Mouse (Mus musculus): ENCODE measurements around the gene Fus. TPM values are rescaled to one million over a fixed set of nuclear protein-coding genes. Genes with fewer than 3 reads are reported as not detected.
A peak's percentile ranks its signal among the peaks of the same experiment; 100 is the strongest.

Fus gene
- total RNA-seq (2021): 100 to 1,000 TPM; 139 to 171 TPM

GRCm38 (mm10) chr7:127967004-127967921 is at the start of gene Fus:
TSS of gene Fus (plus strand) at chr7:127967457.
- DNase-seq (ENCODE audit: low spot score): peak; percentile 91
- intact Hi-C loops (cut with DNase I): no loop called here

DNA sequence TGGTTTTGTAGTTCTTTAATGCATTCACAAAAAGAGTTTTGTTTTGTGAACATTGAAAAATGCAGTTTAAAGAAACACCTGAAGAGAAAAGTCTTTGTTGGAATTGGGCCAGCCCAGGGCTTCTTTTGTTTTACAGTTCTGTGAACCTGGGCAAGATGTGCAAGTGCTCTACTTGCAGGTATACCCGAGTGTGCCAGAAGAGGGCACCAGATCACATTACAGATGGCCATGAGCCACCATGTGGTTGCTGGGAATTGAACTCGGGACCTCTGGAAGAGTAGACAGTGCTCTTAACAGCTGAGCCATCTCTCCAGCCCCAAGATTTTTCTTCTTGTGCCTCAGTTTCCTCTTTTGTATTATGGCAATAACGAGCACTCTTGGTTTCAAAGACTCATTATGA is 49.1 kb upstream of the Fus start:
- intact Hi-C loops (cut with DNase I): no loop called here
- no peak for DNase-seq (ENCODE audit: low spot score)

DNA sequence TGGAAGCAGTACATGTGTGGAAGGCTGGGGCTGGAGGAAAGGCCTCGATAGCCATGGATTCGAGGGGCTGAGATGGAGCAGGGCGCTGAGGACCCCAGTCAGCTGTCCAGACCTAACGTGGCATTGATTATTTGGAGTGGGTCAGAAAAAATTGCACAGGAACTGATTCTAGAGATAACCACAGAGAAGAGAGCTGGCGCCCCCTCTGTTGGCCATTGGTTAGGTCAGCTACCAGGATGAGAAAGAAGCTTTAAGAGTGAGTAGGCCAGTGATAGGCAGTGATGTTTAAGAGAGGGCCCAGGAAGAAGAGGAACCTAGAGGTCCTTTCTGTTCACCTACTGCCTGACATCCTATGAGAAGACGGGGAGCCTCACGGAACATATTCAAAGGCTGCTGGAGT is 48.0 kb upstream of the Fus start:
- DNase-seq (ENCODE audit: low spot score): no peak
- intact Hi-C loops (cut with DNase I): no loop called here

- no peak for DNase-seq (ENCODE audit: low spot score)
- intact Hi-C loops (cut with DNase I): no loop called here
Measured at GRCm38 (mm10) chr7:127921516-127921915, 45.7 kb upstream of the Fus start.

GRCm38 (mm10) chr7:127922451-127923275 is 44.6 kb upstream of the Fus start:
- intact Hi-C loops (cut with DNase I): no loop called here
- DNase-seq (ENCODE audit: low spot score): no peak

DNA sequence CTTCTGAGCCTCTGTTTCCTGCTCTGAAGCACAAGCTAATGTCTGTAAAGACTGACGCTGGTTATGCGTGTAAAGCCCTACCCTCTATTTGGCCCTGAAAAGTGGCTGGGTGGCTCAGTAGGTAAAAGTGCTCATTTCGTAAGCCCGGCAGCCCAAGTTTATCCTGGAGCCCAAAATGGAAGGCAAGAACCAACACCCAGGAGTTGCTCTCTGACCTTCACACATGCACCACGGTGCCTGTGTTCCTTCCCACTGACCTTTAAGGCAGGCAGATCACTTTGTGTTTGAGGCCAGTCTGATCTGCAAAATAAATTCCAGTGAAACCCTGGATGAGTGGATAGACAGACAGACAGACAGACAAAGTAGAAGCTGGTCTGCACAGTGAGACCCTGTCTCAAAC is 43.5 kb upstream of the Fus start:
- DNase-seq (ENCODE audit: low spot score): no peak
- intact Hi-C loops (cut with DNase I): no loop called here

GRCm38 (mm10) chr7:127925252-127925651 is 42.0 kb upstream of the Fus start:
- intact Hi-C loops (cut with DNase I): no loop called here
- DNase-seq (ENCODE audit: low spot score): no peak

DNA sequence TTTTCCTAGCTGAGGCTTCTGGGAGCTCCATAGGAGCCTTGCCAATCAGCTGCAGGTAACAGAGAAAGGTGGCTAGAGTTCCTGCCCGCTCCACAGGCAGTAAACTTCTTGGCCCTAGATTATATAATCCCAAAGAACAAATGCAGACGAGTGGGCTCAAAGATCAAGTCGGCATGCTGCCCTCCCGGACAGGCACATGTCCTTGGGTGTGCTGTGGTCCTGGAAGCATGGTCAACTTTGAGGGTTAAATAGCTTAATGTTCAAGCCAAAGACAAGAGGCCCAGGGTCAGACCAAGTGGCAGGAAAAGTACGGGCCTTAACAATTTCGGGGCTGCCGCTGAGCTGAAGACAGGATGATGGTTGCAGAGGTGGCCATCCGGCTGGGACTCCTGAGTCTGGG is 41.2 kb upstream of the Fus start:
- no peak for DNase-seq (ENCODE audit: low spot score)
- intact Hi-C loops (cut with DNase I): no loop called here

- intact Hi-C loops (cut with DNase I): no loop called here
- no peak for DNase-seq (ENCODE audit: low spot score)
Measured at GRCm38 (mm10) chr7:127926846-127927245, 40.4 kb upstream of the Fus start.

DNA sequence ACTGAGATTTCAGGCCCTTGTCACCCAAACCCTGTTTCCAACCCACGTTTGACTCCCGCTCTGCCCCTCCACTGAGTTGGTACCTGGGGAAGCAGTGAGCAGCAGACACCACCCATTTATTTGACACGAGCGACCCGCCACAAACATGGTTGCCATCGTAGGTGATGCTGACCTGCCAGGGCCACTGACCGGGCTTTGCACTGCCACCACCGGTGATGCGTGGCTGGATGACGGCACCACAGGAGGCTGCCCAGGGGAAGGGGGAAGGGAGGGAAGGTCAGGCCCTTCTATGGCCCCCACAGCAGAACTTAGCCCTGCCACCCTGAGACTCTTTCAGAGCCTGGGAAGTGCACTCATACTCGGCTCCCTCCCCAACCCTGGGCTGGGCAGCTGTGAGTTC is 39.5 kb upstream of the Fus start:
- no peak for DNase-seq (ENCODE audit: low spot score)
- intact Hi-C loops (cut with DNase I): no loop called here

DNA sequence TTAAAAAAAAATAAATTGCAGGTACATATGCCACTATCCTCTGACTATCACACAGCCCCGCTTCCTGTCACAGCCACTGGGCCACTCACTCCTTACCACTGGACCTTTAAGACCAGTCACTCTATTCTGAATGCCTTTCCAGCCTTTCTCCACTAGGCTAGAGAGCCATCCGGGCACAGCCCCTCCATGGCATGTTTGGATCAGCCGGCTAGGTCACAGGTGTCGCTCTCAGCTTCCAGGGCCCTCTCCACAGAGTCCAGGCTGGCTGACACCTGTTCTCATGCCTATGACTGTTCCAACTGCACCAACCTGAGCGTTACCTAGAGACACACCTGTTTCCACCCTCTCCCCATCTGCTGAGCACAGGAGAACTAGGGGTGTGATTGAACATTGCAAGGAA is 38.7 kb upstream of the Fus start:
- intact Hi-C loops (cut with DNase I): no loop called here
- no peak for DNase-seq (ENCODE audit: low spot score)

GRCm38 (mm10) chr7:127929923-127930322 is 37.3 kb upstream of the Fus start, which contains the start of gene Prss8:
TSS of gene Prss8 (minus strand) at chr7:127930104.
- intact Hi-C loops (cut with DNase I): loop anchor here (5.0 kb wide), 1 partner anchor 133 kb away; no protein-coding TSS in a partner anchor
- no peak for DNase-seq (ENCODE audit: low spot score)

DNA sequence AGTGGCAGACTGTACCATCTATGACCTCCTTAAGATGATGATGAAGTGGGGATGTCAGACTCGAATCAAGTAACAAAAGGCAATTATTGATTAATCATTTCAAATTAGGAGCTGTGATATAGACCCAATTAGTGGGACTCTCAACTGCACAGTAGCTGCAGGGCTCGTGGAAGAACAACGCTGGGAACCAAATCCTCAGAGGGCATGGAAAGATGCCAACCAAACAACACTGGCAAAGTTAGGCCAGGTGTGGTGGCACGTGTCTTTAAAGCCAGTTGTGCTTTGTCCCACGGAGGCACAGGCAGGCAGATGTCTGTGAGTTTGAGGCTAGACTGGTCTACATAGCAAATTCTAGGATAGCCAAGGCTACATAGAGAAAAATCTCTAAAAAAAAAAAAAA is 36.6 kb upstream of the Fus start:
- intact Hi-C loops (cut with DNase I): loop anchor here (5.0 kb wide), 1 partner anchor 133 kb away; no protein-coding TSS in a partner anchor
- no peak for DNase-seq (ENCODE audit: low spot score)

- no peak for DNase-seq (ENCODE audit: low spot score)
- intact Hi-C loops (cut with DNase I): loop anchor here (5.0 kb wide), 1 partner anchor 134 kb away; no protein-coding TSS in a partner anchor
Measured at GRCm38 (mm10) chr7:127931351-127932135, 35.7 kb upstream of the Fus start.

- DNase-seq (ENCODE audit: low spot score): no peak
- intact Hi-C loops (cut with DNase I): loop anchor here (5.0 kb wide), 1 partner anchor 135 kb away; no protein-coding TSS in a partner anchor
Measured at GRCm38 (mm10) chr7:127932273-127933031, 34.8 kb upstream of the Fus start.

DNA sequence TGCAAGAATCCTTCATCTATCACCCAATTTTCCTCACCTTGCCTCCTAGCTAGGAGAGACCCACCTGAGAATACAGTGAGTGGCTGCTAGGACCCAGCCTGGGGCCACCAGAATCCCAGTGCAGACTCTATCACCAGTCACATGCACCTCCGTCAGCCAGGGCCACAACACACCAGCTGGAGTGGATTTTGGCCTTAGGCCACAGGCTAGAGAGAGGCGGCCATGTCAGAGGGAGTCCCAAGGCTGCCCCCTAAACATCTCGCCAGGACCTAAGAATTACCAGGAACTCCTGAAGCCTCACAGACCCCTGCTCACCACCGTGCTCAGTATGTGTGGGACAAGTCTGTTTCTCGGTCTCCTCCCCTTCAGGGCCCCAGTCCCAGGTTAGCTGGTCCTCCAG is 33.2 kb upstream of the Fus start:
- DNase-seq (ENCODE audit: low spot score): no peak
- intact Hi-C loops (cut with DNase I): loop anchor here (5.0 kb wide), 1 partner anchor 137 kb away; no protein-coding TSS in a partner anchor

- peak; percentile 94 for DNase-seq (ENCODE audit: low spot score)
- intact Hi-C loops (cut with DNase I): no loop called here
Measured at GRCm38 (mm10) chr7:127935028-127935722, 32.1 kb upstream of the Fus start.

- intact Hi-C loops (cut with DNase I): no loop called here
- no peak for DNase-seq (ENCODE audit: low spot score)
Measured at GRCm38 (mm10) chr7:127935748-127936159, 31.5 kb upstream of the Fus start.
